ENCODE assay signal across 16 mouse cellular contexts in genomic region chrX:164088582-164088981, GRCm38 (mm10). TPM values are rescaled to one million over a fixed set of nuclear protein-coding genes. Genes with fewer than 3 reads are reported as not detected.
A peak's percentile ranks its signal among the peaks of the same experiment; 100 is the strongest.
DNase-seq lines count a peak whose midpoint lies in the region; ATAC-seq lines count a peak whose summit lies in the region.
"Had no signal": no experiment of that assay in that cellular context is flagged by ENCODE, and none has a peak within 500 bp of the region (broad histone marks: within the 10 kb centered on the region; RNA-seq: fewer than 3 reads in every experiment).

Gene Cltrn (plus strand): TSS chrX:164088830.

- no peak within 1 kb of the TSS for H3K9ac ChIP-seq in liver, embryonic 12.5 days
- no peak within 1 kb of the TSS for H3K9ac ChIP-seq in liver, embryonic 11.5 days (ENCODE audit: low read depth, low read length)
- no peak within 1 kb of the TSS for H3K9ac ChIP-seq in hindbrain, embryonic 13.5 days
- H3K9ac ChIP-seq: lung, embryonic 15.5 days had no signal

- H3K4me2 ChIP-seq in liver, embryonic 12.5 days: no peak within 1 kb of the TSS
- no peak within 1 kb of the TSS for H3K4me2 ChIP-seq in liver, embryonic 11.5 days
- H3K4me2 ChIP-seq in hindbrain, embryonic 13.5 days: no peak within 1 kb of the TSS
- H3K4me2 ChIP-seq: lung, embryonic 15.5 days had no signal

- H3K27ac ChIP-seq in liver, embryonic 12.5 days: no peak within 1 kb of the TSS
- no peak within 1 kb of the TSS for H3K27ac ChIP-seq in liver, embryonic 11.5 days (ENCODE audit: low read depth, low read length)
- H3K27ac ChIP-seq in hindbrain, embryonic 13.5 days: no peak within 1 kb of the TSS
- H3K27ac ChIP-seq: lung, embryonic 15.5 days; macrophage had no signal

- H3K4me1 ChIP-seq in liver, embryonic 12.5 days: peaks cover 38% of the 10 kb centered on the region
- H3K4me1 ChIP-seq in liver, embryonic 11.5 days (replicated peaks; ENCODE audit: control insufficient read depth, insufficient read depth, low read length): no peaks in the 10 kb centered on the region; the same call in 1 of the 2 replicates
- H3K4me1 ChIP-seq in hindbrain, embryonic 13.5 days (replicated peaks): no peaks in the 10 kb centered on the region
- H3K4me1 ChIP-seq: lung, embryonic 15.5 days had no signal

- peak; percentile 41; the same call in 1 of the 2 replicates for ATAC-seq in liver, embryonic 12.5 days
- no peak for ATAC-seq in liver, embryonic 11.5 days (replicated peaks; ENCODE audit: low FRiP score)
- peak; percentile 28; the same call in 1 of the 2 replicates for ATAC-seq in megakaryocyte progenitor cell, adult 5-6 weeks (replicated peaks; ENCODE audit: poor library complexity)
- no peak for ATAC-seq in hindbrain, embryonic 13.5 days (ENCODE audit: low FRiP score)

- DNase-seq in cerebellum, adult 11-12 months: peak; percentile 16
- no peak for DNase-seq in cerebellum, postnatal 14 days
- DNase-seq in liver, embryonic 11.5 days (ENCODE audit: low spot score): no peak
- peak; percentile 4 to 22 for DNase-seq in cerebellum, adult 18-20 months
- DNase-seq: gastrocnemius, postnatal 36 days; midbrain, embryonic 14.5 days had no signal

- 63% methylated on average over 4 of the region's 4 CpGs for WGBS in liver, embryonic 12.5 days (ENCODE audit: insufficient replicate concordance)
- WGBS in liver, embryonic 11.5 days: 73% methylated on average over 4 of the region's 4 CpGs
- 86% methylated on average over 4 of the region's 4 CpGs for WGBS in hindbrain, embryonic 13.5 days

- H3K36me3 ChIP-seq in liver, embryonic 12.5 days: no peaks in the 10 kb centered on the region
- H3K36me3 ChIP-seq in liver, embryonic 11.5 days (ENCODE audit: control insufficient read depth, insufficient read depth, low read length): no peaks in the 10 kb centered on the region
- H3K36me3 ChIP-seq in hindbrain, embryonic 13.5 days: no peaks in the 10 kb centered on the region
- H3K36me3 ChIP-seq: lung, embryonic 15.5 days had no signal

- H3K4me3 ChIP-seq in liver, embryonic 12.5 days: no peak within 1 kb of the TSS
- H3K4me3 ChIP-seq in liver, embryonic 11.5 days (ENCODE audit: low read depth, low read length): no peak within 1 kb of the TSS
- H3K4me3 ChIP-seq in hindbrain, embryonic 13.5 days: no peak within 1 kb of the TSS
- H3K4me3 ChIP-seq: lung, embryonic 15.5 days had no signal

- H3K9me3 ChIP-seq in liver, embryonic 12.5 days (replicated peaks): no peaks in the 10 kb centered on the region
- no peaks in the 10 kb centered on the region for H3K9me3 ChIP-seq in liver, embryonic 11.5 days (ENCODE audit: control insufficient read depth, low read length)
- no peaks in the 10 kb centered on the region for H3K9me3 ChIP-seq in hindbrain, embryonic 13.5 days
- H3K9me3 ChIP-seq: lung, embryonic 15.5 days had no signal

- 0 out of 2 replicates have a peak, but pooled peaks cover 17% of the 10 kb centered on the region for H3K27me3 ChIP-seq in liver, embryonic 12.5 days (replicated peaks)
- H3K27me3 ChIP-seq in liver, embryonic 11.5 days (replicated peaks; ENCODE audit: control insufficient read depth, insufficient read depth, low read length): peaks cover 4% of the 10 kb centered on the region
- peaks cover 17% of the 10 kb centered on the region for H3K27me3 ChIP-seq in hindbrain, embryonic 13.5 days
- H3K27me3 ChIP-seq: lung, embryonic 15.5 days had no signal

RNA-seq across cellular contexts. Expression of gene Cltrn, which starts in this region (rescaled TPM):
- polyA plus RNA-seq in liver, embryonic 12.5 days (2016; fragmentation: Nextera tagmentation; extraction: Ambion mirVana): 0.24 and 0.63 TPM in 2 replicates
- 1.1 and 1.7 TPM in 2 replicates for polyA plus RNA-seq in liver, embryonic 11.5 days (2014; fragmentation: Nextera tagmentation; extraction: Ambion mirVana)
- total RNA-seq in megakaryocyte progenitor cell, adult 5-6 weeks (2015): not detected in 2 replicates
- not detected in 2 replicates for total RNA-seq in megakaryocyte progenitor cell, adult 5-6 weeks (2017)
- polyA plus RNA-seq in hindbrain, embryonic 13.5 days (2015; fragmentation: Nextera tagmentation; extraction: Ambion mirVana): 0.50 and 1.00 TPM in 2 replicates
- total RNA-seq: gastrocnemius, postnatal 36 days; left cerebral cortex, postnatal 36 days; liver, adult 2 months had no signal
- polyA plus RNA-seq: C2C12; heart, postnatal 0 days; liver, adult 2 months; macrophage; midbrain, embryonic 14.5 days; spleen, adult 2 months had no signal

Comparison
In these comparisons a context has a peak if more than half of its experiments do, and no peak if none do; other contexts are left out.
1. DNase-seq: peak in cerebellum, adult 11-12 months (single experiment) and cerebellum, adult 18-20 months (2 of 2); none in cerebellum, postnatal 14 days (0 of 2) and liver, embryonic 11.5 days (single experiment).
2. Peak in ATAC-seq in liver, embryonic 12.5 days; RNA of the gene not detected or under 1 TPM.
3. Peak in ATAC-seq in megakaryocyte progenitor cell, adult 5-6 weeks; RNA of the gene not detected or under 1 TPM.